Mouse (Mus musculus) stomach, embryonic 16.5 days (tissue): ENCODE measurements around the gene Pramef25. TPM values are rescaled to one million over a fixed set of nuclear protein-coding genes. Genes with fewer than 3 reads are reported as not detected.
"Not testable (repeated sequence)": the region's sequence is repeated elsewhere in the genome, so short reads cannot be mapped to it uniquely, and the experiment has no call there.

ENCODE experiments used
- ATAC-seq: fragments of 200-750 bp; cut with Nextera tagmentation; 2 replicates; pipeline ENCODE4 v1.8.0; 2017; ENCODE audit warnings: moderate number of reproducible peaks, moderate TSS enrichment; ENCODE audit not compliant: insufficient read depth, low FRiP score
- H3K27ac ChIP-seq: fragments of 300-500 bp; sonication (generic); 2 replicates; pipeline ENCODE4 v1.5.1; 2014; ENCODE audit warnings: low read length
- H3K27me3 ChIP-seq: fragments of 300-500 bp; sonication (generic); 2 replicates; pipeline ENCODE4 v1.6.1; 2014; ENCODE audit warnings: low read length, control low read depth, mixed read lengths; ENCODE audit not compliant: control insufficient read depth, insufficient read depth
- H3K36me3 ChIP-seq: fragments of 300-500 bp; sonication (generic); 2 replicates; pipeline ENCODE4 v1.6.1; 2014; ENCODE audit warnings: low read length; ENCODE audit not compliant: control insufficient read depth, insufficient read depth
- H3K4me1 ChIP-seq: fragments of 300-500 bp; sonication (generic); 2 replicates; pipeline ENCODE4 v1.6.1; 2014; ENCODE audit warnings: low read length, control low read depth, mixed read lengths; ENCODE audit not compliant: control insufficient read depth, insufficient read depth
- H3K4me2 ChIP-seq: fragments of 300-500 bp; sonication (generic); 2 replicates; pipeline ENCODE4 v1.6.1; 2014; ENCODE audit warnings: low read depth, low read length, mixed read lengths
- H3K4me3 ChIP-seq: fragments of 300-500 bp; sonication (generic); replicated peaks from 2 replicates; pipeline ENCODE4 v1.5.1; 2014; ENCODE audit warnings: mild to moderate bottlenecking, low read length
- H3K9ac ChIP-seq: fragments of 300-500 bp; sonication (generic); 2 replicates; pipeline ENCODE4 v1.6.1; 2014; ENCODE audit warnings: low read length
- H3K9me3 ChIP-seq: fragments of 300-500 bp; sonication (generic); replicated peaks from 2 replicates; pipeline ENCODE4 v1.6.1; 2016; ENCODE audit warnings: low read length, control low read depth; ENCODE audit not compliant: control insufficient read depth
- WGBS: fragments of 180-500 bp; shearing (Covaris S2); extraction: QIAGEN DNeasy Blood & Tissue Kit; methylation state at CpG from one replicate; pipeline ENCODE4 v1.1.7; 2014; 5-methylcytosine and 5-hydroxymethylcytosine counted together
- polyA plus RNA-seq: library from polyadenylated mRNA; unstranded; fragments of >200 nt; fragmentation: Nextera tagmentation; extraction: Ambion mirVana; gene quantifications from 2 replicates; pipeline ENCODE4 v1.2.1, GENCODE M21; 2015

Pramef25 gene
- polyA plus RNA-seq, result not detected in 2 replicates

DNA sequence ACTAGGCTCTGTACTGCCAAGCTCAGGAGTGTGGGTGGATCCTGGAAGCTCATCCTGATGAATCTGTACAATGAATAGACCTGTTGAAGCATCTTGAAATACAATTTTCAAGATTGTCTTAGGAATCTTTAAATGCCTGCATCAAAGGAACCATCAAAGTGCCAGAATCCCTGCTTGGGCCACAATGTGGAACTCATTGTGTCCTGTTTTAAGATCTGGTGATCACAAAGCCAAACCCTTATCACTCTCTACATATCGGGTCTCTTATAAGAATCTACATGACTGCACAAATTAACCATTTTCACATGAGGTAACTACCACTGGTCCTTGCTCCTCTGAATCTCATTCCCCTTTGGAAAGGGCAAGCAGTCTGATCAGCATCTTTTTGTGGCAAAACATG, at the start of gene Pramef25:
Gene Pramef25 (minus strand): TSS at position 101 of the 400 bp plus-strand sequence.
- WGBS, result 87% methylated on average over 1 of the region's 1 CpGs
- H3K9me3 ChIP-seq, H3K9ac ChIP-seq, H3K36me3 ChIP-seq, H3K27ac ChIP-seq, H3K4me1 ChIP-seq, H3K4me2 ChIP-seq, H3K27me3 ChIP-seq, ATAC-seq, H3K4me3 ChIP-seq: not testable (repeated sequence)

DNA sequence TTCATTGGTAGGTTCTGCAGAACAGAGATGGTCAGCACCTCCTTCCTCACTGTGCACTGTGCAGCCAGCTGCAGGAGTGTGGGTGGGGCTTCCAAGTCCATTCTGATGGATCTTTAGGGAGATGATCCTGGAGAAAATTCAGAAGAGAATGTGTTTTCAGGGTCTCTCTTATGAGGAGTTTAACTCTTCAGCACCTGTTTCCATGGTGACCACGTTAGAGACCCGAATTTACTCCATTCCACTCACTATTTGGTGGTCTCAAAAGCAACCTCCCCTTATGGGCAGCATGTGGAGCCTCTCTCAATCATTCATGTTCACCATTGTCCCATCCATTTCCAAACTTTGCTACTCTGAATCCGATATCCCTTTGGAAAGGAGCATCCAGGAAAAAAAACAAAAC, 43.5 kb upstream of the Pramef25 start, which contains the start of gene Pramef17:
Gene Pramef17 (minus strand): TSS at position 101 of the 400 bp plus-strand sequence.
- H3K4me3 ChIP-seq, H3K27me3 ChIP-seq, H3K9ac ChIP-seq, H3K27ac ChIP-seq, H3K4me1 ChIP-seq, H3K9me3 ChIP-seq, H3K36me3 ChIP-seq, ATAC-seq, H3K4me2 ChIP-seq: not testable (repeated sequence)
- WGBS, result 41% methylated on average over 3 of the region's 3 CpGs

DNA sequence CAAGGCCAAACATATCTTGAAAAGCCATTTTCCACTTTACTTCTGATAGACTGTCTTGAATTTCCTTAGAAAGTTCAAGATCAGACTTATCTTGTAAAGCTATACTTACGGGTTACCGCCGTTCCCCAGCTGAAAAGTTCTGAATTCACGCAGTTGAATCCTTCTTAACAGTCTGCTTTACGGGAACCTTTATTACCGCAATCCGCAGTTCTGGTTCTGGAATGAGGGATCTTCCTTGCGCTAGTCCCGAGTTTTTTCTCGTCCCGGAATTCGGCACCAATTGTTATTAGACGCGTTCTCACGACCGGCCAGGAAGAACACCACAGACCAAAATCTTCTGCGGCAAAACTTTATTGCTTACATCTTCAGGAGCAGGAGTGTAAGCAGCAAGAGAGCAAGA, 37.3 kb upstream of the Pramef25 start:
- not testable (repeated sequence) for H3K27me3 ChIP-seq, ATAC-seq, H3K9ac ChIP-seq, H3K4me1 ChIP-seq, H3K36me3 ChIP-seq, H3K4me3 ChIP-seq, H3K4me2 ChIP-seq, H3K27ac ChIP-seq, H3K9me3 ChIP-seq
- 96% methylated on average over 12 of the region's 17 CpGs for WGBS

DNA sequence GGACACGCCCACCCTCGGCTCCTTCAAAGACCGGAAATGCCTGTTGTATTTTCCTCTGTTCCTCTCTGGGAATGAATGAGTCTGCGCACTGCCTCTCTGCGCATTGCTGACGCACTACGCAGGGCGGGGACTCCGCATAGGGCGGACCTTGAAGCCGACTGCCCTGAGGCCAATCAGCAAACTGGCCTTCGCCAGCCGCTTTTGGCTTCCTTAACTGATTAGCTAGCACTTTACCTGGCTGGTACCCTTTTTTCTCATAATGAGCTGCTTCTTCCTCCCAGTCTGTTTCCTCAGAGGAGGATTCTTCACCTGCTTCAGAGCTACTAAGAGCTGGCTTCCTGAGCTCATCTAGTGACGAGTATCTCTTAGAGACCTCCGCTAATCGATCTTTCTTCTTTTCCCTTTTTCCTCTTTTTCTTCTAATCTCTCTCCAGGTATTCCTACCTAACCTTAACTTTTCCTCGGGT, 36.7 kb upstream of the Pramef25 start:
- H3K9me3 ChIP-seq, H3K4me3 ChIP-seq, H3K27me3 ChIP-seq, H3K4me1 ChIP-seq, H3K4me2 ChIP-seq, H3K36me3 ChIP-seq, ATAC-seq, H3K27ac ChIP-seq, H3K9ac ChIP-seq: not testable (repeated sequence)
- WGBS, result 96% methylated on average over 7 of the region's 17 CpGs

DNA sequence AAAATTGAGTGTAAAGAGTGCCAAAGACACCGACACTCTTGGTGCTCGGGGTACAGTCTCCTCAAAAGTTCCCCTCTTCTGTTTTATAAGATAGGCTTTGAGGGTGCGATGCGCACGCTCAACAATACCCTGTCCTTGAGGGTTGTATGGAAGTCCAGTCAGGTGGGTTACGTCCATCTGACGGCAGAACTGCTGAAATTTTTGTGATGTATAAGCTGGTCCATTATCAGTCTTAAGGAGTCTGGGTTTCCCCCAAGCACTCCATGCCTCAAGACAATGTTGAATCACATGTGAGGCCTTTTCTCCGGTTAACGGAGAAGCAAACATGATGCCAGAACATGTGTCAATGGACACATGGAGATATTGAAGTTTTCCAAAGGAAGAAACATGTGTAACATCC, 34.9 kb upstream of the Pramef25 start:
- not testable (repeated sequence) for H3K4me3 ChIP-seq, H3K27me3 ChIP-seq, H3K9me3 ChIP-seq, ATAC-seq, H3K4me1 ChIP-seq, H3K36me3 ChIP-seq, H3K9ac ChIP-seq, H3K27ac ChIP-seq, H3K4me2 ChIP-seq
- 100% methylated on average over 2 of the region's 9 CpGs for WGBS

DNA sequence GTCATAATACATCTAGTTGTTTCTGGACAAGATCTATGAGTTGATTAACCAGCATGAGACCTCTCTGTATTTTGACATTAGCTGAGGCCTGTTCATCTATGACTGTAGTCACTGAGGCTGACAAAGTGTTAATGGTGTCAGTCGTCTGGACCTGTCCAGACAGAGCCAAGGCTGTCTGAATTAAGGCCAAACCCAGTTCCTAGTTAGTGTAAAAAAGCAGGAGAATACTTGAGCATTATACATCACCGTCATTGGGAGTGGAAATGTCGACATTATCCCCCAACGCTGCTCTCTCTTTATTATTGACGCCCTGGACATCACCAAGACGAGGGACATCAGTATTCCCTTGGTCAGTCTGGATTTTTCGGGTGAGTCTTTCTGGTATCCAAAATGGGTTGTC, 34.3 kb upstream of the Pramef25 start:
- no CpG with 5 or more reads among the region's 7 CpGs for WGBS
- H3K9me3 ChIP-seq, result not testable (repeated sequence)

DNA sequence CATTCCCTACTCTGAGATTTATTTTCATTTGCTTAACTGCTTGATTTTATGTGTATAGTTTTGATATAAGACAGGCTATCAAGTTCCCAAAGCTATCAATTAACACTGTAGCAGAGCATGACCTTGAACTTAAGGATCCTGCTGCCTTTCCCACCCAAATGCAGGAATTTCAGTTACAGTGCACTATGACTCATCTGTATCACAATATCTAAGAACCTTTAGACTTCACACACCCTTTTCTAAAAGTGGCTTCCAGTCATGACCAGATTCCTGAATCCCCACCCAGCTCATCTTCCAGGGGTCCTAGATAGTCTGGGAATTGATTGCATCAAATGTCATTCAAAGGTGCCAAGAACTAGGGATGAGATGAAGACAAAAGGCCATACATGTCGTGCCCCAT, 32.6 kb upstream of the Pramef25 start:
- not testable (repeated sequence) for H3K36me3 ChIP-seq, ATAC-seq, H3K4me2 ChIP-seq, H3K4me3 ChIP-seq, H3K9me3 ChIP-seq, H3K4me1 ChIP-seq, H3K27ac ChIP-seq, H3K27me3 ChIP-seq, H3K9ac ChIP-seq
- no CpG with 5 or more reads among the region's 1 CpGs for WGBS

More for the DNA sequence above, 34.3 kb upstream of the Pramef25 start:
- not testable (repeated sequence) for H3K4me3 ChIP-seq, H3K9ac ChIP-seq, H3K27ac ChIP-seq, ATAC-seq, H3K4me2 ChIP-seq, H3K4me1 ChIP-seq, H3K36me3 ChIP-seq, H3K27me3 ChIP-seq

DNA sequence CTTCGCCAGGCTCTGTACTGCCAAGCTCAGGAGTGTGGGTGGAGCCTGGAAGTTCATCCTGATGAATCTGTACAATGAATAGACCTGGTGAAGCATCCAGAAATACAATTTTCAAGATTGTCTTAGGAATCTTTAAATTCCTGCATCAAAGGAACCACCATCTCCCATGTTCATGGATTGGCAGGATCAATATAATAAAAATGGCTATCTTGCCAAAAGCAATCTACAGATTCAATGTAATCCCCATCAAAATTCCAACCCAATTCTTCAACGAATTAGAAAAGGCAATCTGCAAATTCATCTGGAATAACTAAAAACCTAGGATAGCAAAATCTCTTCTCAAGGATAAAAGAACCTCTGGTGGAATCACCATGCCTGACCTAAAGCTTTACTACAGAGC, 16.0 kb upstream of the Pramef25 start, which contains the start of gene Gm13101:
Gene Gm13101 (minus strand): TSS at position 101 of the 400 bp plus-strand sequence.
- ATAC-seq, H3K36me3 ChIP-seq: not testable (repeated sequence)
- WGBS, result 62% methylated on average over 2 of the region's 2 CpGs

DNA sequence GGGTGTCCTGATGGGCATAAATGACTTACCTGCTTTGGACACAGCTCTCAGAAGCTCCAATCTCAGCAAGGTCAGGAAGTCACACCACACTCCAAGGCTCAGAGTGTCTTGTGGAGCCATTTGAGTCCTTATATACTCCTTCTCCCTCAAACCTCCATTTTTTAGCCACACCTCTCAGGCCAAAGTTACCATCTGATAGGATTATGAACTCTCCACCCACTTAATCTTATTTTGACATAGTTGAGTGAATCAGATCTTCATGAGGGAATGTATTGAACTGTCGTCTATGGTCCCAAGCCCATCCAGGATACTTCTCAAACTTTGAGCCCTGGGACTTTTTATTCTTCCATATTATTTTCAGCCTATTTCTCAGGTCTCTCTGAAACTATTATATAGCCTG, 50.5 kb downstream of the Pramef25 start, which contains the start of gene Pramef6:
Gene Pramef6 (minus strand): TSS at position 101 of the 400 bp plus-strand sequence.
- 86% methylated on average over 1 of the region's 1 CpGs for WGBS
- not testable (repeated sequence) for H3K27me3 ChIP-seq, H3K4me3 ChIP-seq, ATAC-seq, H3K9ac ChIP-seq, H3K36me3 ChIP-seq, H3K4me1 ChIP-seq, H3K4me2 ChIP-seq, H3K27ac ChIP-seq, H3K9me3 ChIP-seq

More for the DNA sequence above, 16.0 kb upstream of the Pramef25 start, which contains the start of gene Gm13101:
- not testable (repeated sequence) for H3K4me1 ChIP-seq, H3K4me2 ChIP-seq, H3K27me3 ChIP-seq, H3K9me3 ChIP-seq, H3K9ac ChIP-seq, H3K27ac ChIP-seq, H3K4me3 ChIP-seq
